Mouse (Mus musculus) ES-E14 (cell line): ENCODE results near the gene Nfyb.

ENCODE experiments used
- CHD2 ChIP-seq: IDR thresholded peaks from 2 replicates; pipeline ENCODE4 v1.6.1; 2014; ENCODE audit warnings: mild to moderate bottlenecking, low read depth, low read length, inconsistent platforms
- HCFC1 ChIP-seq: IDR thresholded peaks from 2 replicates; pipeline ENCODE4 v1.6.1; 2012; ENCODE audit warnings: low read length, inconsistent platforms, borderline replicate concordance; ENCODE audit not compliant: insufficient read depth
- MAFK ChIP-seq: IDR thresholded peaks from 2 replicates; pipeline ENCODE4 v1.6.1; 2014; ENCODE audit warnings: mild to moderate bottlenecking, low read depth, low read length, inconsistent platforms; ENCODE audit not compliant: insufficient read depth
- ZC3H11A ChIP-seq: IDR thresholded peaks from 2 replicates; pipeline ENCODE4 v1.6.1; 2012; ENCODE audit warnings: low read depth, mild to moderate bottlenecking, inconsistent platforms, low read length, borderline replicate concordance
- ZNF384 ChIP-seq: IDR thresholded peaks from 2 replicates; pipeline ENCODE4 v1.6.1; 2012; ENCODE audit warnings: low read depth, low read length, inconsistent platforms

DNA sequence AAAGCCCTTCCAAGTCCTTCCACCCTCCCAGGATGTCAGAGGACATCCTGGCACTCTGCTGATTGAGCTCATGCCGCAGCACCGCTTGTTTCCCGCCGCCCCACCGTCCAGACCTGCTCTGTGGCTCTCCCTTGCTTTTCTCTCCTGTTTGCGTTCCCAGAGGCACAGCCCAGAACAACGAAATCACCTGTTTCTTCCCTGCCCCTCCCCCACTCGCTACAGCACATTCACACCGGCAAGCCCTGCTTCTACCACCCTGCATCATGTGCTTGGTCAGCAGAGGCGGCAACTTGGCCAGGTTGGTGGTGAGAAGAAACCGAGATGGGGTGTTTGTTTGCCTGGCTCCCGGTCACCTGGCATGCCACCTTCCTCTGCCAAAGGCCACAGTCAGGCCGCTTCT lies 13.9 kb upstream of the Nfyb start:
- TF ChIP-seq CHD2, result no peak
- TF ChIP-seq ZNF384, result no peak
- no peak for TF ChIP-seq ZC3H11A
- no peak for TF ChIP-seq MAFK
- TF ChIP-seq HCFC1, result no peak
